Mouse (Mus musculus) layer of hippocampus, adult 11-12 months (tissue): Measurements from ENCODE around the gene Inhbe.
A peak's percentile ranks its signal among the peaks of the same experiment; 100 is the strongest.

Experiments used
- DNase-seq: peaks from one replicate; pipeline ENCODE4 v3.0.0; 2022; ENCODE audit warnings: low spot score

Gene Inhbe

GRCm38 (mm10) chr10:127353909-127354895 is at the start of gene Inhbe:
Gene Inhbe (minus strand): TSS chr10:127354411.
- peak; percentile 72 for DNase-seq

- no peak for DNase-seq
Measured at GRCm38 (mm10) chr10:127391774-127392173, 37.6 kb upstream of the Inhbe start.

- DNase-seq, result no peak
Measured at GRCm38 (mm10) chr10:127381743-127382134, 27.5 kb upstream of the Inhbe start.

GRCm38 (mm10) chr10:127380767-127381742 is 26.8 kb upstream of the Inhbe start:
- peak; percentile 34 for DNase-seq

- DNase-seq, result peak; percentile 91
Measured at GRCm38 (mm10) chr10:127380251-127380691, 26.1 kb upstream of the Inhbe start, which contains the start of gene R3hdm2. Gene R3hdm2 (plus strand): TSS chr10:127380327.

GRCm38 (mm10) chr10:127379654-127380053 is 25.4 kb upstream of the Inhbe start:
- DNase-seq, result no peak

GRCm38 (mm10) chr10:127377700-127378099 is 23.5 kb upstream of the Inhbe start:
- DNase-seq, result no peak

GRCm38 (mm10) chr10:127371023-127371422 is 16.8 kb upstream of the Inhbe start:
- DNase-seq, result no peak

GRCm38 (mm10) chr10:127369834-127370820 is 15.9 kb upstream of the Inhbe start, which contains the start of gene Inhbc:
Gene Inhbc (minus strand): TSS chr10:127370431.
- DNase-seq, result no peak

GRCm38 (mm10) chr10:127368273-127368672 is 14.1 kb upstream of the Inhbe start:
- DNase-seq, result no peak

- DNase-seq, result no peak
Measured at GRCm38 (mm10) chr10:127367116-127367515, 12.9 kb upstream of the Inhbe start.

- DNase-seq, result no peak
Measured at GRCm38 (mm10) chr10:127360714-127361113, 6.5 kb upstream of the Inhbe start.

GRCm38 (mm10) chr10:127355336-127355735 is 1.1 kb upstream of the Inhbe start:
- DNase-seq, result no peak

- DNase-seq, result no peak
Measured at GRCm38 (mm10) chr10:127352766-127353165, 1.4 kb downstream of the Inhbe start.

- DNase-seq, result no peak
Measured at GRCm38 (mm10) chr10:127352187-127352586, 2.0 kb downstream of the Inhbe start.

GRCm38 (mm10) chr10:127351719-127352118 is 2.5 kb downstream of the Inhbe start:
- no peak for DNase-seq

GRCm38 (mm10) chr10:127351285-127351595 is 3.0 kb downstream of the Inhbe start:
- DNase-seq, result no peak

- peak; percentile 70 for DNase-seq
Measured at GRCm38 (mm10) chr10:127350594-127351284, 3.5 kb downstream of the Inhbe start.

GRCm38 (mm10) chr10:127349810-127350209 is 4.4 kb downstream of the Inhbe start:
- no peak for DNase-seq

GRCm38 (mm10) chr10:127348957-127349356 is 5.3 kb downstream of the Inhbe start:
- DNase-seq, result no peak
